Mouse (Mus musculus) A20 (cell line): ENCODE results near the gene Hsd17b7.
"Not testable (repeated sequence)": the region's sequence is repeated elsewhere in the genome, so short reads cannot be mapped to it uniquely, and the experiment has no call there.

Source experiments
- DNase-seq: peaks from one replicate; pipeline ENCODE4 v3.0.0-alpha.2; 2011; ENCODE audit warnings: low read depth, low spot score

Hsd17b7 gene

GRCm38 (mm10) chr1:169968792-169969515, at the start of gene Hsd17b7:
Gene Hsd17b7, minus strand, starts transcription at chr1:169969241.
- DNase-seq: peak; percentile 99

GRCm38 (mm10) chr1:170014784-170015183, 45.7 kb upstream of the Hsd17b7 start:
- no peak for DNase-seq

GRCm38 (mm10) chr1:170010716-170011505, 41.9 kb upstream of the Hsd17b7 start:
- no peak for DNase-seq

GRCm38 (mm10) chr1:170009296-170009695, 40.3 kb upstream of the Hsd17b7 start:
- DNase-seq: no peak

- DNase-seq: no peak
Measured at GRCm38 (mm10) chr1:170008432-170009220, 39.6 kb upstream of the Hsd17b7 start.

GRCm38 (mm10) chr1:170006516-170006915, 37.5 kb upstream of the Hsd17b7 start:
- no peak for DNase-seq

GRCm38 (mm10) chr1:170005297-170005696, 36.3 kb upstream of the Hsd17b7 start:
- DNase-seq: no peak

GRCm38 (mm10) chr1:169993901-169994300, 24.9 kb upstream of the Hsd17b7 start:
- not testable (repeated sequence) for DNase-seq

- DNase-seq: no peak
Measured at GRCm38 (mm10) chr1:169986166-169986565, 17.1 kb upstream of the Hsd17b7 start.

- DNase-seq: no peak
Measured at GRCm38 (mm10) chr1:169977621-169978020, 8.6 kb upstream of the Hsd17b7 start.

GRCm38 (mm10) chr1:169971998-169972397, 3.0 kb upstream of the Hsd17b7 start:
- DNase-seq: no peak

- no peak for DNase-seq
Measured at GRCm38 (mm10) chr1:169970936-169971335, 1.9 kb upstream of the Hsd17b7 start.

- DNase-seq: no peak
Measured at GRCm38 (mm10) chr1:169969516-169969886, 460 bp upstream of the Hsd17b7 start.

- no peak for DNase-seq
Measured at GRCm38 (mm10) chr1:169953106-169953505, 15.9 kb downstream of the Hsd17b7 start.

- no peak for DNase-seq
Measured at GRCm38 (mm10) chr1:169952636-169953035, 16.4 kb downstream of the Hsd17b7 start.

GRCm38 (mm10) chr1:169951561-169951960, 17.5 kb downstream of the Hsd17b7 start:
- no peak for DNase-seq

- peak; percentile 46 for DNase-seq
Measured at GRCm38 (mm10) chr1:169950651-169951050, 18.4 kb downstream of the Hsd17b7 start.

- no peak for DNase-seq
Measured at GRCm38 (mm10) chr1:169949981-169950380, 19.1 kb downstream of the Hsd17b7 start.

GRCm38 (mm10) chr1:169948866-169949265, 20.2 kb downstream of the Hsd17b7 start:
- no peak for DNase-seq

- DNase-seq: no peak
Measured at GRCm38 (mm10) chr1:169948280-169948679, 20.8 kb downstream of the Hsd17b7 start.

- DNase-seq: peak; percentile 24
Measured at GRCm38 (mm10) chr1:169947654-169948053, 21.4 kb downstream of the Hsd17b7 start.

- DNase-seq: no peak
Measured at GRCm38 (mm10) chr1:169946004-169946403, 23.0 kb downstream of the Hsd17b7 start.
